Mouse (Mus musculus) intestine, postnatal 0 days (tissue): ENCODE data around the gene Fcrls. TPM values are rescaled to one million over a fixed set of nuclear protein-coding genes. Genes with fewer than 3 reads are reported as not detected.

ENCODE experiments used
- ATAC-seq: fragments of 200-750 bp; cut with Nextera tagmentation; 2 replicates; pipeline ENCODE4 v1.8.0; 2017; ENCODE audit warnings: mild to moderate bottlenecking, moderate TSS enrichment, moderate library complexity
- H3K27ac ChIP-seq: fragments of 300-500 bp; sonication (generic); 2 replicates; pipeline ENCODE4 v1.5.1; 2014; ENCODE audit warnings: mild to moderate bottlenecking, low read depth, low read length, moderate library complexity
- H3K27me3 ChIP-seq: fragments of 300-500 bp; sonication (generic); replicated peaks from 2 replicates; pipeline ENCODE4 v1.6.1; 2014; ENCODE audit warnings: low read length, mixed read lengths; ENCODE audit not compliant: control insufficient read depth, insufficient read depth
- H3K36me3 ChIP-seq: fragments of 300-500 bp; sonication (generic); 2 replicates; pipeline ENCODE4 v1.6.1; 2014; ENCODE audit warnings: mild to moderate bottlenecking, moderate library complexity; ENCODE audit not compliant: control insufficient read depth, insufficient read depth
- H3K4me1 ChIP-seq: fragments of 300-500 bp; sonication (generic); replicated peaks from 2 replicates; pipeline ENCODE4 v1.6.1; 2014; ENCODE audit warnings: antibody characterized with exemption, low read length, mixed read lengths; ENCODE audit not compliant: control insufficient read depth, insufficient read depth
- H3K4me2 ChIP-seq: fragments of 300-500 bp; sonication (generic); replicated peaks from 2 replicates; pipeline ENCODE4 v1.6.1; 2014; ENCODE audit warnings: low read depth, mild to moderate bottlenecking, moderate library complexity
- H3K4me3 ChIP-seq: fragments of 300-500 bp; sonication (generic); 2 replicates; pipeline ENCODE4 v1.5.1; 2014; ENCODE audit warnings: low read depth, low read length
- H3K9ac ChIP-seq: fragments of 300-500 bp; sonication (generic); 2 replicates; pipeline ENCODE4 v1.6.1; 2014; ENCODE audit warnings: mild to moderate bottlenecking, low read depth, low read length
- H3K9me3 ChIP-seq: fragments of 300-500 bp; sonication (generic); 2 replicates; pipeline ENCODE4 v1.6.1; 2016; ENCODE audit warnings: mixed run types; ENCODE audit not compliant: control insufficient read depth
- CTCF ChIP-seq: sonication (generic); IDR thresholded peaks from 2 replicates; pipeline ENCODE4 v1.5.1; 2016; ENCODE audit warnings: low read depth, mild to moderate bottlenecking, control low read depth, antibody characterized with exemption, moderate library complexity
- WGBS: fragments of 180-500 bp; shearing (Covaris S2); extraction: QIAGEN DNeasy Blood & Tissue Kit; methylation state at CpG from one replicate; pipeline ENCODE4 v1.1.7; 2014; 5-methylcytosine and 5-hydroxymethylcytosine counted together
- polyA plus RNA-seq: library from polyadenylated mRNA; unstranded; fragments of >200 nt; fragmentation: Nextera tagmentation; extraction: Ambion mirVana; gene quantifications from 2 replicates; pipeline ENCODE4 v1.2.1, GENCODE M21; 2015

Gene Fcrls
- polyA plus RNA-seq, 1 experiment from 2014 or later, result 1.9 TPM

DNA sequence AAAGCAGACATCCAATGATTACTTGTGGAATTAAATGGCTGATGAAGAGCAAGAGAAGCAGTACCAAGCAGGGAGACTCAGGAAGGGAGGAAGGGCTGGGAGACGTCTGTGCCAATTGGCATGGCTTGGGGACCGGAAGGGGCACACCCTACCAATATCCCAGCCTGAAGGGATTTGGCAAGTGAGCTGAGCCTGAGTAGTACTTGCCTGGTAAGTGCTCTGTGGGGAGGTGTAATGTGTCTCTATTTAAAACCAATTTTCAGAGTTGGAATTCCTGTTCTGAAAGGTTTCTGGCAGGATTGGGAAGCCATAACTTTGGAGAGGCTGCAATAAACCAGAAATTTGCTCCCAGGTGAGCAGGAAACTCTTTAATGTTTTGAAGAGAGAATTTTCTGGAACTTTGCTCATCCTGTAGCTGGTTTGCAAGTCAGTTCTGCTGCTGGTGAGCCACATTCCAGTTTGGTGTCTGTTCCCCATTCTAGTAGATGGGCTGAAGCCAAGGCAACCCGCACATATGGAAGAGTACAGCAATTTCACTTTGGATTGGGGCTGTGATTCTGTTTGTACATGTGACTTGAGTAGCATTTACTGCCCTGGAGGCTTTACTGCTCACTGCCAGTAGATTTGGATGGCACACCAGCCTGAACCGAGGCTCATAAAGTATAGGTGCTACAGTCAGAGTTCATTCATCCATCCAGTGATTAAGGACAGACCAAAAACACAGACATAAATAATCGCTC is 57.0 kb downstream of the Fcrls start:
- no peak for TF ChIP-seq CTCF
- Histone ChIP-seq H3K9ac (no peak overlapping the region), H3K4me2 (no peak overlapping the region), H3K4me1 (no peaks in the 10 kb centered on the region), H3K9me3 (no peaks in the 10 kb centered on the region), H3K27me3 (no peaks in the 10 kb centered on the region), H3K36me3 (no peaks in the 10 kb centered on the region), H3K4me3 (no peak overlapping the region), H3K27ac (no peak overlapping the region)
- WGBS, result 79% methylated on average over 5 of the region's 5 CpGs
- no peak for ATAC-seq

Other genes starting within 250 kb of the Fcrls start
- gene Kirrel, start 89.0 kb downstream of the Fcrls start, polyA plus RNA-seq, result 3.8 and 4.4 TPM in 2 replicates
- gene Cd5l, start 94.1 kb upstream of the Fcrls start, polyA plus RNA-seq, result not detected in 2 replicates
- 0.25 and 0.59 TPM in 2 replicates for gene Fcrl1, start 112.6 kb upstream of the Fcrls start, polyA plus RNA-seq
- gene Fcrl5, start 172.0 kb upstream of the Fcrls start, polyA plus RNA-seq, result not detected in 2 replicates